Mouse (Mus musculus) T-helper 2 cell (primary cell): ENCODE data around the gene Tubgcp3.
"Not testable (repeated sequence)": the region's sequence is repeated elsewhere in the genome, so short reads cannot be mapped to it uniquely, and the experiment has no call there.

Experiments used
- in situ Hi-C: fragments of 300-600 bp; cut with MboI, MseI; formaldehyde crosslinking; loops from one replicate; pipeline ENCODE4 v1.15.1; 2025; ENCODE audit warnings: high pct_unique_total_duplicates

Tubgcp3 gene

GRCm38 (mm10) chr8:12644341-12644740 is 27.7 kb downstream of the Tubgcp3 start:
- in situ Hi-C loops = no loop called here

GRCm38 (mm10) chr8:12641527-12641926 is 30.5 kb downstream of the Tubgcp3 start:
- in situ Hi-C loops = no loop called here

- in situ Hi-C loops = no loop called here
Measured at GRCm38 (mm10) chr8:12638446-12638845, 33.6 kb downstream of the Tubgcp3 start.

GRCm38 (mm10) chr8:12635366-12635765 is 36.7 kb downstream of the Tubgcp3 start:
- in situ Hi-C loops = no loop called here

GRCm38 (mm10) chr8:12629079-12629478 is 43.0 kb downstream of the Tubgcp3 start:
- in situ Hi-C loops = no loop called here

- in situ Hi-C loops = no loop called here
Measured at GRCm38 (mm10) chr8:12625890-12626289, 46.2 kb downstream of the Tubgcp3 start.

- in situ Hi-C loops = no loop called here
Measured at GRCm38 (mm10) chr8:12621550-12622222, 50.4 kb downstream of the Tubgcp3 start.

- in situ Hi-C loops = not testable (repeated sequence)
Measured at GRCm38 (mm10) chr8:12617369-12617768, 54.7 kb downstream of the Tubgcp3 start.

GRCm38 (mm10) chr8:12613201-12613600 is 58.8 kb downstream of the Tubgcp3 start:
- in situ Hi-C loops = no loop called here

GRCm38 (mm10) chr8:12609752-12610449 is 62.1 kb downstream of the Tubgcp3 start:
- in situ Hi-C loops = no loop called here

- in situ Hi-C loops = no loop called here
Measured at GRCm38 (mm10) chr8:12608810-12609209, 63.2 kb downstream of the Tubgcp3 start.

- in situ Hi-C loops = no loop called here
Measured at GRCm38 (mm10) chr8:12607223-12607622, 64.8 kb downstream of the Tubgcp3 start.

- in situ Hi-C loops = no loop called here
Measured at GRCm38 (mm10) chr8:12583785-12584184, 88.3 kb downstream of the Tubgcp3 start.

- in situ Hi-C loops = not testable (repeated sequence)
Measured at GRCm38 (mm10) chr8:12579339-12579999, 92.6 kb downstream of the Tubgcp3 start.

- in situ Hi-C loops = no loop called here
Measured at GRCm38 (mm10) chr8:12576739-12577138, 95.3 kb downstream of the Tubgcp3 start.

- in situ Hi-C loops = no loop called here
Measured at GRCm38 (mm10) chr8:12576003-12576402, 96.0 kb downstream of the Tubgcp3 start.

GRCm38 (mm10) chr8:12572814-12573534 is 99.1 kb downstream of the Tubgcp3 start, which contains the start of gene Spaca7:
Spaca7 (plus strand) TSS chr8:12573029.
- in situ Hi-C loops = no loop called here

GRCm38 (mm10) chr8:12566509-12566908 is 105.5 kb downstream of the Tubgcp3 start:
- in situ Hi-C loops = no loop called here

GRCm38 (mm10) chr8:12565488-12565887 is 106.6 kb downstream of the Tubgcp3 start:
- in situ Hi-C loops = no loop called here

GRCm38 (mm10) chr8:12564307-12564706 is 107.7 kb downstream of the Tubgcp3 start:
- in situ Hi-C loops = loop anchor here (5.0 kb wide), 1 partner anchor 592 kb away; no protein-coding TSS in a partner anchor
